Mouse (Mus musculus) small intestine, adult 2 months (tissue): Measurements from ENCODE around the gene Tmem259. TPM values are rescaled to one million over a fixed set of nuclear protein-coding genes. Genes with fewer than 3 reads are reported as not detected.

Experiments used
- H3K27ac ChIP-seq: fragments of 200-500 bp; 2 replicates; pipeline ENCODE4 v1.5.1; 2012; ENCODE audit warnings: low read depth, low read length, control low read depth, inconsistent platforms; ENCODE audit not compliant: insufficient read depth
- H3K27me3 ChIP-seq: fragments of 200-500 bp; 2 replicates; pipeline ENCODE4 v1.6.1; 2012; ENCODE audit warnings: mild to moderate bottlenecking, moderate library complexity, low read length, inconsistent platforms; ENCODE audit not compliant: control insufficient read depth, insufficient read depth
- H3K36me3 ChIP-seq: fragments of 200-500 bp; 2 replicates; pipeline ENCODE4 v1.6.1; 2012; ENCODE audit warnings: mild to moderate bottlenecking, low read length, control low read depth, inconsistent platforms; ENCODE audit not compliant: control insufficient read depth, insufficient read depth
- H3K4me1 ChIP-seq: fragments of 200-500 bp; 2 replicates; pipeline ENCODE4 v1.6.1; 2012; ENCODE audit warnings: low read length, inconsistent platforms, mixed read lengths; ENCODE audit not compliant: control insufficient read depth, insufficient read depth, insufficient read length
- H3K4me3 ChIP-seq: fragments of 200-500 bp; 2 replicates; pipeline ENCODE4 v1.5.1; 2012; ENCODE audit warnings: low read depth, mild to moderate bottlenecking, control low read depth, inconsistent platforms, low read length, moderate library complexity
- CTCF ChIP-seq: fragments of 200-500 bp; IDR thresholded peaks from 2 replicates; pipeline ENCODE4 v1.5.1; 2012; ENCODE audit warnings: low read depth, mild to moderate bottlenecking, control low read depth, inconsistent platforms, low read length, moderate library complexity, mixed read lengths; ENCODE audit not compliant: insufficient replicate concordance, insufficient read length; ENCODE audit errors: extremely low read depth
- POLR2A ChIP-seq: fragments of 200-500 bp; IDR thresholded peaks from 2 replicates; pipeline ENCODE4 v1.6.1; 2012; ENCODE audit warnings: low read depth, mild to moderate bottlenecking, control low read depth, inconsistent platforms, low read length, moderate library complexity
- WGBS: fragments of 180-500 bp; shearing (Covaris S2); methylation state at CpG from one replicate; pipeline ENCODE4 v1.1.7; 2018; 5-methylcytosine and 5-hydroxymethylcytosine counted together
- polyA plus RNA-seq: library from polyadenylated mRNA; depleted of rRNA; stranded (reverse); fragments of >200 nt; gene quantifications from 2 replicates; pipeline ENCODE4 v1.2.3, GENCODE M21; 2012

Tmem259 gene
- polyA plus RNA-seq, 1 experiment = 441 TPM

- H3K36me3 ChIP-seq = peaks cover 8% of the 10 kb centered on the region; the same call in 1 of the 2 replicates
- peak overlapping the region; percentile 24; the same call in 1 of the 2 replicates for H3K27ac ChIP-seq
- no peak overlapping the region for H3K4me3 ChIP-seq
- WGBS = 36% methylated on average over 16 of the region's 16 CpGs
- H3K4me1 ChIP-seq = peaks cover 16% of the 10 kb centered on the region
- no peaks in the 10 kb centered on the region for H3K27me3 ChIP-seq
- TF ChIP-seq CTCF = no peak
- no peak for TF ChIP-seq POLR2A
Measured at GRCm38 (mm10) chr10:79994397-79995115, 10.4 kb upstream of the Tmem259 start.

- H3K27me3 ChIP-seq = no peaks in the 10 kb centered on the region
- peaks cover 14% of the 10 kb centered on the region for H3K4me1 ChIP-seq
Measured at GRCm38 (mm10) chr10:79991548-79991947, 7.4 kb upstream of the Tmem259 start.

DNA sequence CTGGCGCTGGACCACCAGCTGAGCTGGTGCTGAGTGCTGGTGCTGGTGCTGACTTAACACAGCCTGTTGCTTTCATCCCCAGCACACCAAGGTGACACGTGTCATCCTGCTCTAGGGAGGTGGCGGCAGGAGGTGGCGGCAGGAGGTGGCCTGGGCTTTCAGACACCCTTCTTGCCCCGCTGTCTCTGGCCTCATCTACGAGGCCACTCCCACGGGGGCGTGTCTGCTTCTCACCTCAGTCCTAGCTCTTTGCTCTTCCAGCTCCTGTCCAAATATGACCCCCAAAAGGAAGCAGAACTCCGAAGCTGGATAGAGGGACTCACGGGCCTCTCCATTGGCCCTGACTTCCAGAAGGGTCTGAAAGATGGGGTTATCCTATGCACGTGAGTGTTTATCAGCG lies 7.0 kb upstream of the Tmem259 start:
- Histone ChIP-seq H3K36me3 (peaks cover 8% of the 10 kb centered on the region; the same call in 1 of the 2 replicates), H3K4me1 (peaks cover 17% of the 10 kb centered on the region), H3K27ac (no peak overlapping the region), H3K4me3 (peak overlapping the region; percentile 9), H3K27me3 (no peaks in the 10 kb centered on the region)
- WGBS = 68% methylated on average over 12 of the region's 12 CpGs
- TF ChIP-seq POLR2A (no peak), CTCF (no peak)

More at GRCm38 (mm10) chr10:79991548-79991947, 7.4 kb upstream of the Tmem259 start:
- Histone ChIP-seq H3K4me3 (no peak overlapping the region), H3K36me3 (peaks cover 8% of the 10 kb centered on the region; the same call in 1 of the 2 replicates), H3K27ac (no peak overlapping the region)
- WGBS = 91% methylated on average over 6 of the region's 6 CpGs
- TF ChIP-seq POLR2A (no peak), CTCF (0 out of 2 replicates have a peak, but pooled peaks have one; percentile 30)

DNA sequence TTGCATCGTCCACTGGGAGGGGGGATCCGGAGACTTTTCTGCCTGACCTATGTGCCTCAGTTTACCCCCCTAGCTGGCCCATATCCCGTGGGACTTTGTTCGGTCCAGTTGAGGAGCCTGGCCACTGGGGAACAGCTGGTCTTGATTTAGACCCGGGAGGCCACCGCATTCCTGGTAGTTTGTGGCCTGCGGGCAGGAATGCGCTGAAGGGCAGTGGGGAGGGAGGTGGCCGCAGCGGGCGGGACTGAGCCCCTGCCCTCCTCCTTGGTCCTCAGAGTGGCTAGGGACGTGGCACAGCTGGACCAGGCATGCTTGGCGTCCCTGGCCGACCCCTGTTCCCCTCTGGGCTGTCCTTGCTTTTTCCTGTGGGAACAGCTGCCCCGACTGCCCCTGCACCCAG lies 5.7 kb upstream of the Tmem259 start:
- Histone ChIP-seq H3K27ac (no peak overlapping the region), H3K27me3 (no peaks in the 10 kb centered on the region), H3K4me1 (peaks cover 22% of the 10 kb centered on the region), H3K4me3 (peak overlapping the region; percentile 81), H3K36me3 (peaks cover 8% of the 10 kb centered on the region; the same call in 1 of the 2 replicates)
- TF ChIP-seq POLR2A (no peak), CTCF (no peak)
- 52% methylated on average over 15 of the region's 15 CpGs for WGBS

- Histone ChIP-seq H3K4me3 (peak overlapping the region; percentile 81), H3K4me1 (peaks cover 18% of the 10 kb centered on the region), H3K36me3 (peaks cover 8% of the 10 kb centered on the region; the same call in 1 of the 2 replicates), H3K27me3 (no peaks in the 10 kb centered on the region), H3K27ac (peak overlapping the region; percentile 1; the same call in 1 of the 2 replicates)
- TF ChIP-seq CTCF = no peak
- no peak for TF ChIP-seq POLR2A
- 16% methylated on average over 8 of the region's 8 CpGs for WGBS
Measured at GRCm38 (mm10) chr10:79989272-79989786, 5.2 kb upstream of the Tmem259 start.

DNA sequence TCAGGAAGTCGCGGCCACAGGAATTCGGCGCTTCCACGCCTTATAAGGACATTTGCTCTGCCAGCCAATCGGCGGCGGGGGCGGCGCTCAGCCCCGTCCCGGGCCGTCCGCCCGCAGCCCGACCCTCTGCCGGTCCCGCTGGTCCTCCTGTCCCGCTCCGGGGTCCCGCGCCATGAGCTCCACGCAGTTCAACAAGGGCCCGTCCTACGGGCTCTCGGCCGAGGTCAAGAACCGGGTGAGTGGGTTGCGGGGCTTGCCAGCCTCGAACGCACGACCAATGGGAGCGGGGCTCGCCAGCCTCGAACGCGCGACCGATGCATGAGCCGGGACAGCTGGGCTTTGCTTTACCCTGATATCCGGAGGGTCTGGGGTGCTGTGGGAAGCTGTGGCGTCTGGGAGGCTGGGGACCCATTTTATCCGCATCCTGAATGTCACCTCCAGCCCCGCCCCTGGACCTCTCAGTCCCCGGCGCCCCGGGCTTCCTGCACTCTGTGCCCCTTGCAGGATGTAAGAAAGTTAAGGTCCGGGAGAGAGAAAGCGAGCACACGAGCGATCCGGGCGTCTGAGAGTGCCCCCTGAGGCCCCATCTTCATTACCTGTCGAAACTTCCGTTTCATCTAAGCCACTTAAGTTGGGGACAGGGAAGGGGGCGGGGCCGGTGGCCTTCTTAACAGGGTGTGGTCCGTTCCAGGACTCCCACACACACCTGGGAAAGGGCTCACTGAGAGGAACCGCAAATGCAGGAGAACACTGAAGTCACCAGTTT lies 4.6 kb upstream of the Tmem259 start, which contains the start of gene Cnn2:
TSS of gene Cnn2 (plus strand) at position 79 of the 766 bp plus-strand sequence.
- Histone ChIP-seq H3K27me3 (no peaks in the 10 kb centered on the region), H3K36me3 (peaks cover 8% of the 10 kb centered on the region; the same call in 1 of the 2 replicates), H3K4me1 (peaks cover 15% of the 10 kb centered on the region), H3K4me3 (peak within 1 kb of the TSS; percentile 81), H3K27ac (peak within 1 kb of the TSS; percentile 78)
- WGBS = 1% methylated on average over 58 of the region's 59 CpGs
- TF ChIP-seq CTCF = no peak
- TF ChIP-seq POLR2A = peak; percentile 16; the same call in 1 of the 2 replicates
